Mouse (Mus musculus): ENCODE data around the gene Fam189b.
"Not testable (repeated sequence)": the region's sequence is repeated elsewhere in the genome, so short reads cannot be mapped to it uniquely, and the experiment has no call there.

The Fam189b gene

GRCm38 (mm10) chr3:89183058-89183958, at the start of gene Fam189b:
TSS of gene Fam189b (plus strand) at chr3:89183143.
- peak; percentile 95 for DNase-seq

GRCm38 (mm10) chr3:89133752-89134151, 49.2 kb upstream of the Fam189b start:
- no peak for DNase-seq

- no peak for DNase-seq
These were observed 47.0 kb upstream of the Fam189b start, which contains the start of gene Pklr for GRCm38 (mm10) chr3:89135958-89136357. TSS of gene Pklr (plus strand) at chr3:89136142.

GRCm38 (mm10) chr3:89136365-89136764, 46.6 kb upstream of the Fam189b start:
- DNase-seq: no peak

GRCm38 (mm10) chr3:89144821-89145220, 38.1 kb upstream of the Fam189b start:
- no peak for DNase-seq

- no peak for DNase-seq
These were observed 37.4 kb upstream of the Fam189b start for GRCm38 (mm10) chr3:89145566-89145965.

GRCm38 (mm10) chr3:89147101-89147978, 35.6 kb upstream of the Fam189b start:
- no peak for DNase-seq

GRCm38 (mm10) chr3:89147979-89148311, 35.0 kb upstream of the Fam189b start:
- DNase-seq: no peak

- DNase-seq: no peak
These were observed 34.4 kb upstream of the Fam189b start for GRCm38 (mm10) chr3:89148567-89148966.

- DNase-seq: no peak
These were observed 30.7 kb upstream of the Fam189b start for GRCm38 (mm10) chr3:89152084-89152835.

GRCm38 (mm10) chr3:89156951-89157350, 26.0 kb upstream of the Fam189b start:
- no peak for DNase-seq

- DNase-seq: no peak
These were observed 24.3 kb upstream of the Fam189b start for GRCm38 (mm10) chr3:89158651-89159050.

- DNase-seq: no peak
These were observed 23.7 kb upstream of the Fam189b start for GRCm38 (mm10) chr3:89159211-89159610.

- DNase-seq: peak; percentile 50
These were observed 23.2 kb upstream of the Fam189b start, which contains the start of gene Hcn3 for GRCm38 (mm10) chr3:89159616-89160344. TSS of gene Hcn3 (minus strand) at chr3:89160196.

GRCm38 (mm10) chr3:89161207-89161606, 21.7 kb upstream of the Fam189b start:
- not testable (repeated sequence) for DNase-seq

- no peak for DNase-seq
These were observed 21.2 kb upstream of the Fam189b start for GRCm38 (mm10) chr3:89161786-89162185.

- no peak for DNase-seq
These were observed 19.8 kb upstream of the Fam189b start for GRCm38 (mm10) chr3:89163123-89163522.

- no peak for DNase-seq
These were observed 19.2 kb upstream of the Fam189b start for GRCm38 (mm10) chr3:89163643-89164245.

- peak; percentile 96 for DNase-seq
These were observed 18.3 kb upstream of the Fam189b start, which contains the start of gene Clk2 for GRCm38 (mm10) chr3:89164506-89165267. TSS of gene Clk2 (plus strand) at chr3:89164795.

GRCm38 (mm10) chr3:89165268-89165870, 17.6 kb upstream of the Fam189b start:
- DNase-seq: no peak
